Mouse (Mus musculus) MEL (cell line): ENCODE data around the gene Tll2. TPM values are rescaled to one million over a fixed set of nuclear protein-coding genes. Genes with fewer than 3 reads are reported as not detected.

Source experiments
- DNase-seq: peaks from one replicate; pipeline ENCODE4 v3.0.0; 2011; ENCODE audit warnings: low read depth, low spot score
- H3K27ac ChIP-seq: 2 replicates; pipeline ENCODE4 v1.5.1; 2012; ENCODE audit warnings: low read depth, mild to moderate bottlenecking, control low read depth, low read length, moderate library complexity; ENCODE audit not compliant: control insufficient read depth
- H3K27me3 ChIP-seq, 2 experiments: fragments of 150-350 bp in 1 of 2; sonication (generic) in 1 of 2; 2 replicates each; pipeline ENCODE4 v1.6.1; 2012; ENCODE audit warnings: low read length in 2 of 2, mild to moderate bottlenecking in 2 of 2, improper control_type of control experiment in 1 of 2, moderate library complexity in 1 of 2; ENCODE audit not compliant: insufficient read depth in 2 of 2, control insufficient read depth in 1 of 2
- H3K36me3 ChIP-seq, 2 experiments: 2 replicates each; pipeline ENCODE4 v1.6.1; 2012 to 2014; ENCODE audit warnings: low read length in 2 of 2, improper control_type of control experiment in 1 of 2, inconsistent platforms in 1 of 2, mild to moderate bottlenecking in 1 of 2; ENCODE audit not compliant: insufficient read depth in 2 of 2, control insufficient read depth in 1 of 2
- H3K4me1 ChIP-seq, 2 experiments: fragments of 150-350 bp in 1 of 2; sonication (generic) in 1 of 2; 2 replicates each; pipeline ENCODE4 v1.6.1; 2012; ENCODE audit warnings: low read length in 2 of 2, improper control_type of control experiment in 1 of 2, mild to moderate bottlenecking in 1 of 2; ENCODE audit not compliant: insufficient read depth in 2 of 2, control insufficient read depth in 1 of 2
- H3K4me3 ChIP-seq, 2 experiments: fragments of 150-350 bp in 1 of 2; sonication (generic) in 1 of 2; 2 replicates each; pipeline ENCODE4 v1.5.1; 2012; ENCODE audit warnings: low read depth in 2 of 2, low read length in 2 of 2, mild to moderate bottlenecking in 2 of 2, moderate library complexity in 2 of 2, control low read depth in 1 of 2, improper control_type of control experiment in 1 of 2; ENCODE audit not compliant: control insufficient read depth in 1 of 2, insufficient read depth in 1 of 2
- H3K79me2 ChIP-seq: 2 replicates; pipeline ENCODE4 v1.6.1; 2012; ENCODE audit warnings: mild to moderate bottlenecking, low read length, moderate library complexity; ENCODE audit not compliant: control insufficient read depth, poor library complexity, insufficient read depth
- H3K9ac ChIP-seq: 2 replicates; pipeline ENCODE4 v1.6.1; 2012; ENCODE audit warnings: low read depth, mild to moderate bottlenecking, control low read depth, low read length, moderate library complexity; ENCODE audit not compliant: control insufficient read depth, poor library complexity, severe bottlenecking
- H3K9me3 ChIP-seq: fragments of 150-350 bp; sonication (generic); replicated peaks from 2 replicates; pipeline ENCODE4 v1.6.1; 2012; ENCODE audit warnings: mild to moderate bottlenecking, low read length, improper control_type of control experiment, moderate library complexity; ENCODE audit not compliant: insufficient read depth
- CHD1 ChIP-seq: IDR thresholded peaks from 2 replicates; pipeline ENCODE4 v1.6.1; 2012; ENCODE audit warnings: low read depth, mild to moderate bottlenecking, inconsistent platforms, low read length, improper control_type of control experiment
- GABPA ChIP-seq: IDR thresholded peaks from 2 replicates; pipeline ENCODE4 v1.6.1; 2012; ENCODE audit warnings: low read depth, mild to moderate bottlenecking, inconsistent platforms, low read length, improper control_type of control experiment, moderate library complexity
- GATA1 ChIP-seq: IDR thresholded peaks from 2 replicates; pipeline ENCODE4 v1.6.1; 2011; ENCODE audit warnings: low read depth, low read length, improper control_type of control experiment
- JUND ChIP-seq: IDR thresholded peaks from 2 replicates; pipeline ENCODE4 v1.6.1; 2011; ENCODE audit warnings: low read depth, mild to moderate bottlenecking, improper control_type of control experiment, low read length
- KAT2A ChIP-seq: conservative IDR thresholded peaks from 2 replicates; pipeline ENCODE4 v1.6.1; 2012; ENCODE audit warnings: low read depth, low read length, improper control_type of control experiment, inconsistent platforms
- MAX ChIP-seq: IDR thresholded peaks from 2 replicates; pipeline ENCODE4 v1.6.1; 2011; ENCODE audit warnings: low read length, improper control_type of control experiment
- NELFE ChIP-seq: IDR thresholded peaks from 2 replicates; pipeline ENCODE4 v1.6.1; 2011; ENCODE audit warnings: low read depth, low read length, improper control_type of control experiment
- NRF1 ChIP-seq: IDR thresholded peaks from 2 replicates; pipeline ENCODE4 v1.6.1; 2014; ENCODE audit warnings: low read depth, mild to moderate bottlenecking, inconsistent platforms, low read length, improper control_type of control experiment, moderate library complexity; ENCODE audit not compliant: poor library complexity, insufficient read depth, severe bottlenecking
- POLR2AphosphoS2 ChIP-seq: IDR thresholded peaks from 2 replicates; pipeline ENCODE4 v1.6.1; 2011; ENCODE audit warnings: low read length, improper control_type of control experiment
- RAD21 ChIP-seq: IDR thresholded peaks from 2 replicates; pipeline ENCODE4 v1.6.1; 2011; ENCODE audit warnings: mild to moderate bottlenecking, low read depth, low read length, improper control_type of control experiment
- TAL1 ChIP-seq: IDR thresholded peaks from 2 replicates; pipeline ENCODE4 v1.6.1; 2012; ENCODE audit warnings: mild to moderate bottlenecking, inconsistent platforms, low read length, moderate library complexity, mixed read lengths
- TBP ChIP-seq: IDR thresholded peaks from 2 replicates; pipeline ENCODE4 v1.8.0; 2011; ENCODE audit warnings: low read depth, low read length, improper control_type of control experiment
- USF2 ChIP-seq, 2 experiments: IDR thresholded peaks; 2 replicates each; pipeline ENCODE4 v1.6.1; 2011 to 2012; ENCODE audit warnings: improper control_type of control experiment in 2 of 2, low read length in 2 of 2, borderline replicate concordance in 1 of 2, inconsistent platforms in 1 of 2, low read depth in 1 of 2, mild to moderate bottlenecking in 1 of 2; ENCODE audit not compliant: insufficient read depth in 1 of 2
- polyA plus RNA-seq, 2 experiments: library from polyadenylated mRNA; stranded (reverse) in 1 of 2; unstranded in 1 of 2; fragments of >175 nt in 1 of 2; fragments of >200 nt in 1 of 2; gene quantifications; 2 replicates each; pipeline versions ENCODE4 v1.2.1 to v1.2.4; 2012; ENCODE audit warnings: low replicate concordance in 2 of 2, low read depth in 1 of 2; ENCODE audit not compliant: insufficient read length in 2 of 2, insufficient read depth in 1 of 2, missing spikeins in 1 of 2
- total RNA-seq: library from RNA; depleted of rRNA; stranded (reverse); fragments of 300-350 nt; gene quantifications from 2 replicates; pipeline ENCODE4 v1.2.3, GENCODE M21; 2012

Gene Tll2
- total and polyA plus RNA-seq, 3 experiments: not detected

DNA sequence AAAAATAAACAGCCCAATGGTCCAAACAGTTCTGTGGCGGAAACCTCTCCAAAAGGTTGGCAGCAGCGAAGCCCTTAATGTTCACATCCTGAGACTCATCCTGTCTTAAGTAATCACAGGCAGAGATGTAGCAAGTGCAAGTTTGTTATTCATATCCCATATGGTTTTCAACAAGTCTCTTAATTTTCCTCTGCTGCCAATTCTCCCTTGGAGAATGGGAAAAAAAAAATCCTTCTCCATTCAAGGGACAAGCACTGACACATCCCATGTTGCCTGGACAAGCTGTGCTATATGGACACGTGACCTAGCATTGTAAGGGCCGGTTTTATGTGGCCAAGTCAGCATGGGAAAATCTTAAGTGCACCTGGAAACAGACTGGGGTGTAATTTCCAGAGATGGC lies 54.2 kb downstream of the Tll2 start:
- no peaks in the 10 kb centered on the region for H3K79me2 ChIP-seq
- no peak for TF ChIP-seq KAT2A
- no peak for TF ChIP-seq NELFE
- no peak for TF ChIP-seq GABPA
- TF ChIP-seq USF2 (IDR thresholded peaks at IDR 0.05; ENCODE audit: borderline replicate concordance in 1 of 2, insufficient read depth in 1 of 2, low read depth in 1 of 2, low read length in 2 of 2): no peak
- no peak for TF ChIP-seq MAX
- no peak for TF ChIP-seq NRF1
- no peak overlapping the region for H3K9ac ChIP-seq
- no peaks in the 10 kb centered on the region for H3K36me3 ChIP-seq
- H3K27ac ChIP-seq: no peak overlapping the region
- no peaks in the 10 kb centered on the region; a peak in 1 of 4 replicates for H3K27me3 ChIP-seq
- H3K4me1 ChIP-seq: no peaks in the 10 kb centered on the region
- no peak overlapping the region for H3K4me3 ChIP-seq
- DNase-seq: no peak
- H3K9me3 ChIP-seq: no peaks in the 10 kb centered on the region

DNA sequence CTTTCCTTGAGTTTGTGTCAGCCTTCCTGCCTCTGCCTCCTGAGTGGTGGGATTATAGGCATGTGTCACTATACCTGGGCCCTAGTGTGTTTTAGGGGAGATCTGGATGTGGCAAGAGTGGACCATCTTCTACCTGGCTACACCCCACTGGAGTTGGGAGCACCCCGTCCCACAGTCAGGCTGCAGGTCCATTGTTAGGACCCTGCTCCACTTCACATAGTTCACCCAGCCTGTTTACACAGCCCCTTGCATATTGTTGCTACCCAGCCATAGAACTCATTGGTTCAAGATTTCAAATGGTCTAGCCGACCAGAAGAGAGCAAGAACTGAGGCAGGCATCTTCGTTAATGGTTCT lies 54.6 kb downstream of the Tll2 start:
- Histone ChIP-seq H3K36me3 (no peaks in the 10 kb centered on the region), H3K27ac (no peak overlapping the region), H3K27me3 (no peaks in the 10 kb centered on the region; a peak in 1 of 4 replicates), H3K4me3 (no peak overlapping the region), H3K4me1 (no peaks in the 10 kb centered on the region), H3K9ac (no peak overlapping the region), H3K9me3 (no peaks in the 10 kb centered on the region), H3K79me2 (no peaks in the 10 kb centered on the region)
- DNase-seq: no peak
- no peak for TF ChIP-seq TBP
- no peak for TF ChIP-seq JUND
- TF ChIP-seq TAL1: no peak
- TF ChIP-seq NRF1: no peak
- TF ChIP-seq POLR2AphosphoS2: no peak
- TF ChIP-seq MAX: no peak
- no peak for TF ChIP-seq CHD1
- no peak for TF ChIP-seq KAT2A
- no peak for TF ChIP-seq GATA1
- TF ChIP-seq RAD21: no peak

DNA sequence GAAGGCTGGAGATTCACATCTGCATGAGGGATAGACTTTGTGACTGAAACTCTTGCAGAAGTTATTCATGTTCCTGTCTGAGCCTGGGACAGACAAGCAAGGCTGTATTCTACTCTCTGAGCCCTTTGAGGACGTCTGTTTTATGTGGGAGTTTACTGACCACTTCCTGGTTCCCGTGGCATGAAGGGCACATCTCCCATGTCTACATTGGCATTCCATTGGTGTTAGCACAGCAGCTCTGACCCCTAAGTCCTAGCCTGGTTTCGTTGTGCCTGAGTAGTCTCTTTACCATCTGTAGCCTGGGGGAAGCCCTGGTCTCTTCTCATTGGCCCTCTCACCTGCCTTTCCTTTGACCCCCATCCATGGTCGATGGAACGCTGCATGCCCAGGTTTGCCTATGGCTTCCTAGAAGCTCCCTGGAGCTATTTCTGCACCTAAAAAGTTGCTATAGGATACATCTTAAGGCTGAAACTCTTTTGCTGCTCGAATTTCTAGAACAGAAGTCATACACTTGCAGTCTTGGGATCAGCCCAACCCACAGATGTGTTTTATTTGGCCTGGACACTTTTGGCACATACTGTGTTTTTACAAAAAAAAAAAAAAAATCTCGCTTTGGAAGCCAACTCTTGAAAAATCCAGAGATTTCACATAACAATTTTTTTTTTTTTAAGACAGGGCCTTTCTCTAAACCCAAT lies 55.2 kb downstream of the Tll2 start:
- Histone ChIP-seq H3K36me3 (no peaks in the 10 kb centered on the region), H3K27me3 (no peaks in the 10 kb centered on the region; a peak in 1 of 4 replicates), H3K9ac (no peak overlapping the region), H3K4me3 (no peak overlapping the region), H3K79me2 (no peaks in the 10 kb centered on the region), H3K4me1 (no peaks in the 10 kb centered on the region), H3K27ac (no peak overlapping the region), H3K9me3 (no peaks in the 10 kb centered on the region)
- TF ChIP-seq KAT2A (no peak), GATA1 (no peak)
- DNase-seq: no peak
